In the genomic region with DNA sequence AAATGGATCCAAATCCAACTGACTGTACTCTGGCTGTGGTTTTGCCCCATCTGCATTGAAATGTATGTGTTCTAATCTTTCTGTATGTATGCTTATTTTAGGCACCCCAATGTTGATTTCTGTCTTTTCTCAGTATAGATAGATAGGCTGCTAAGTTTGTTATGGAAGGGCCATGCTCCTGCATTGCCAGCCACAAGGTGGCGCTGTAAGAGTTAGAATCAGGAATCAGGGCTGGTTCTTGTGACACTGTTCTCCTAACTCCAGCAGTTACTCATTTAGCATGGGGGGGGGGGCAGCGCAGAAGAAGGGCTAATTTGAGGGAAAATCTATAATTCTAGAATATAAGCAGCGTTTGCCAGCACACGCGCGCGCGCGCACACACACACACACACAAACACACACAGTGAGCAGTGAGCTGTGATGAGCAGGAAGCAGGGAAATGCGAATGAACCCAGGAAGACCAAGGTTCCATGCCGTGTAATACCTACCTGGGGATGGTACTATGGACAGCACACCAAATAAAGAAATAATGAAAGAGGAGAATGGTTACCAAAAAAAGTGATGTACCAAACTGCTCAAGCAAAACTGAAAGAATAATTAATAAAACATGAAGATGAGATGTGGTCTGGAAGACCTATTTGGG, we compare ENCODE assay signal across 9 mouse cellular contexts.
DNase-seq lines count a peak whose midpoint lies in the region; ATAC-seq and TF ChIP-seq lines count a peak whose summit lies in the region.
"Had no signal": no experiment of that assay in that cellular context is flagged by ENCODE, and none has a peak within 500 bp of the region (broad histone marks: within the 10 kb centered on the region; RNA-seq: fewer than 3 reads in every experiment).

No protein-coding gene starts in this region.

- no peaks in the 10 kb centered on the region for H3K9me3 ChIP-seq in G1E (replicated peaks)
- H3K9me3 ChIP-seq: limb, embryonic 13.5 days had no signal

- peak; percentile 45; the same call in 1 of the 2 replicates for ATAC-seq in G1E (ENCODE audit: extremely low read depth, insufficient number of reproducible peaks, low FRiP score, poor library complexity, severe bottlenecking)
- ATAC-seq in granulocyte monocyte progenitor cell, adult 5-6 weeks (replicated peaks; ENCODE audit: poor library complexity, severe bottlenecking): peak; percentile 85
- ATAC-seq in erythroid progenitor cell, adult 5-6 weeks (replicated peaks; ENCODE audit: low FRiP score, poor library complexity, severe bottlenecking): no peak

- DNase-seq in G1E (ENCODE audit: low spot score): no peak
- peak; percentile 83 for DNase-seq in adrenal gland, postnatal 25 days
- DNase-seq in embryo, embryonic 11.5 days (ENCODE audit: low read depth, low spot score): peak; percentile 44
- peak; percentile 81 to 83 for DNase-seq in kidney, postnatal 4 days
- peak; percentile 78 for DNase-seq in lung, postnatal 10 days
- peak; percentile 79 to 83 for DNase-seq in right cerebral cortex, postnatal 10 days (ENCODE audit: low spot score in 2 of 2)

- no peak overlapping the region for H3K4me3 ChIP-seq in G1E (ENCODE audit: low read depth, low read length)
- H3K4me3 ChIP-seq: limb, embryonic 13.5 days had no signal

- peak; percentile 53 for TF ChIP-seq CTCF in G1E (IDR thresholded peaks at IDR 0.05; ENCODE audit: low read depth, low read length)

- peaks cover 41% of the 10 kb centered on the region for H3K36me3 ChIP-seq in G1E (replicated peaks)

- no peaks in the 10 kb centered on the region for H3K27me3 ChIP-seq in G1E (ENCODE audit: insufficient read depth, low read length)
- H3K27me3 ChIP-seq: limb, embryonic 13.5 days had no signal

- no peaks in the 10 kb centered on the region for H3K4me1 ChIP-seq in G1E (ENCODE audit: insufficient read depth, low read depth, low read length)
- H3K4me1 ChIP-seq: limb, embryonic 13.5 days had no signal
